Mouse (Mus musculus): Measurements from ENCODE around the gene Col17a1. TPM values are rescaled to one million over a fixed set of nuclear protein-coding genes. Genes with fewer than 3 reads are reported as not detected.
A peak's percentile ranks its signal among the peaks of the same experiment; 100 is the strongest.

Col17a1 gene
- total RNA-seq, 2 experiments from 2014 or later = not detected

DNA sequence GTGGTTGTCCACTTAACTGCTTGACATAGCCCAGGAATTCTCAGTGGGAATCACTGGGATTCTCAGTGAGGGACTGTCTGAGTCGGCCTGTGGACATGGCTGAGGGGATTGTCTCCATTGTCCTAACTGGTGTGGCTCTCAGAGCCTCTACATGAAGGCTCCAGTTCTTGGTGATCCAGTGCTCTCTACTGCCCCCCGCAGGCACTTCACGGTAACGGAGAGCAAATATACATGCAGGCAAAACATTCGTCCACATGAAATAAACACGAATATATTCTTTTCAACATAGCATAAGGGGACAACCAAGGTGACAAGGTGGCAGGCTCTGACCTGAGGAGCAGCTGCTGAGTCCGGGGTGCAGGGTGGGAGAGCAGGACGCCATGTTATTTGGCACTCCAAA is 17.5 kb downstream of the Col17a1 start:
- ATAC-seq (replicated peaks; ENCODE audit: low FRiP score, poor library complexity, severe bottlenecking) = peak; percentile 66

GRCm38 (mm10) chr19:47668399-47668798 is 23.5 kb downstream of the Col17a1 start:
- no peak for ATAC-seq (replicated peaks; ENCODE audit: low FRiP score, poor library complexity, severe bottlenecking)

DNA sequence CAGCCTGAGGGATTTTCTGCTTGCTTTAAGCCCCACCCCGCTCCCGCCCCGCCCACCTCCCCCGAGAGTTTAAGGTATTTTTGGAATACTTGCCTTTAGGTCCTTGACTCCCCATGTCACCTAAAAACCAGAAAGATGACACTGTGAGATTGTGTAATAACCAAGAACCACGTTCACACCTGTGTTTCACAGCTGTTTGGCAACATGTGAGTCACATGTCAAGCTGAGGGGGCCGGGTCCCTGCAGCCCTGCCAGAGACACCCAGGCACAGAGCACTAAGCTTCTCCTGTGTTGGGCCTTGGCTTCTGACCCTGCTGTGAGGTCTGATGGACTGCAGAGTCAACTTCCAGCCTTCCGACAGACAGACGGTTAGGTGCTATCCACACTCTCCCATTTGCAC is 24.3 kb downstream of the Col17a1 start:
- ATAC-seq (replicated peaks; ENCODE audit: low FRiP score, poor library complexity, severe bottlenecking) = no peak

- ATAC-seq (replicated peaks; ENCODE audit: low FRiP score, poor library complexity, severe bottlenecking) = no peak
Measured at GRCm38 (mm10) chr19:47659765-47660408, 32.0 kb downstream of the Col17a1 start.

GRCm38 (mm10) chr19:47658914-47659535 is 32.9 kb downstream of the Col17a1 start:
- ATAC-seq (replicated peaks; ENCODE audit: low FRiP score, poor library complexity, severe bottlenecking) = no peak

GRCm38 (mm10) chr19:47654896-47655295 is 37.0 kb downstream of the Col17a1 start:
- ATAC-seq (replicated peaks; ENCODE audit: low FRiP score, poor library complexity, severe bottlenecking) = no peak

- ATAC-seq (replicated peaks; ENCODE audit: low FRiP score, poor library complexity, severe bottlenecking) = no peak
Measured at GRCm38 (mm10) chr19:47653173-47653572, 38.7 kb downstream of the Col17a1 start.

DNA sequence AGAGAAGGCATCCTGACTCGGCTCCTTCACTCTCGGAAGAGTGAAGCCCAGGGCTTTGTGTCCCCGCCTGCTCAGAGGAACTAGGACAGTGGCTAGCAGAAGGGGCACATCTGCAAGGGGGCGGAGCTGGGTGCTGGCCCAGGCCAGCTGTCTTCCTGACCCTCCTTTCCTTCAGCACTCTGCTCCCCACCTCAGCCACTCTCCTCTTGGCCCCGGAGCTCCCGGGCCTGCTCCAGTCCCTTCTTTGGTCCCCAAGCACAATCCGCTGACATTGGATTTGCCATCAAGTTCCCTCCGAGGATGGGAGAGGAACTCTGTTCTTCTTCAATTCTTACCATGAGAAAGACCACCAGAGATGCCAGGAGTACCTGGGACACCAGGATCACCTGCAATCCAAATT is 39.6 kb downstream of the Col17a1 start:
- ATAC-seq (replicated peaks; ENCODE audit: low FRiP score, poor library complexity, severe bottlenecking) = no peak

DNA sequence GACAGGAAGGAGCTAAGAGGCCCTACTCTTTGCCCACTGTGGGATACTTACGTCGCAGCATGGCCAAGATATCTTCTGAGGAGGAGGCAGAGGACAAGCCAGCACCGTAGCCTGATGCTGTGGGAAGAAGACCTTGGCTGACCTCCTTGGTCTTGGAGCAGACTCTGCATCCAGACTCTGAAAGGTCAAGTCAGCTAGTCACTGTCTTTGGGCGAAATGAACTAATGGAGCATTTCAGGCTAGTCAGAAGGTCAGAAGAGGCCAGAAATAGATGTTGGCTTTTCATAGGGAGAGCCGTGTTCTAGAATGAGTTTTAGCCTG is 40.8 kb downstream of the Col17a1 start:
- ATAC-seq (replicated peaks; ENCODE audit: low FRiP score, poor library complexity, severe bottlenecking) = no peak

DNA sequence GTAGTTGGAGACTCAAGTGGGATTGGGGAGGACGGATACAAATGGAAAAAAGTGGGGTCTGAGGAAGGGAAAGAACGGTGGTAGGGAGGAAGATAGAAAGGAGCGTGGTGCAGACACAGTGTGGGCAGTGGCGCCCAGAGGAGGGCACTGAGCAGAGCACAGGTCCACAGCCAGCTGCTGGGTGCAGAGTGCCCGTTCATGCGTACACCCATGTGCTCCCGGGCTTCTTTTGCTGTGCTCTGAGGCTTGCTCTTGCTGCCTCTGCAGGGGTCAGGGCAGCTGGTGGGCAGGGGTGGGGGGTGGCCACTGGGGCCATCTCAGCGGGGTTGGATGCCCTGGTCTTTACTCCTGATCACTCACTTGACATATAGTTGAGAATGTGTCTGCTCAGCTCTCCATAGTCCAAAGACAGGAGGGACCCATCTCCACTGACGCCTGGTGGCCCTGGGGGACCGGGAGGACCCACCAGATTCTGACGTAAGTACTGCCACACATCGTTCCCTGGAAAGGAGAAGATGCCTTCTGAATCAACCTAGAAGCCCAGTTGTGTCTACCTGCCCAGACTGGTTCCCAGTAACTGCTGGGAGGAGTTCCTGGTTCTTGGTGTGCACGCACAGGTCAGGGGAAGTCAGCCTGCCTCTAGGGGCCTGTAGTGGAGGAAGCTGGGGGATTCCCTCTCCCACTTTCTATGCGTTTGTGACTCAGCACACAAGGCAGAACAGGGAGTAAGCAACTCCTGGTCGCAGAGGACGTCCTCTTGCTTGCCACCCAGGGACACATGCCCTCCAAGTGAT is 41.3 kb downstream of the Col17a1 start:
- no peak for ATAC-seq (replicated peaks; ENCODE audit: low FRiP score, poor library complexity, severe bottlenecking)

- no peak for ATAC-seq (replicated peaks; ENCODE audit: low FRiP score, poor library complexity, severe bottlenecking)
Measured at GRCm38 (mm10) chr19:47649071-47649470, 42.8 kb downstream of the Col17a1 start.

- no peak for ATAC-seq (replicated peaks; ENCODE audit: low FRiP score, poor library complexity, severe bottlenecking)
Measured at GRCm38 (mm10) chr19:47646508-47647120, 45.3 kb downstream of the Col17a1 start.

GRCm38 (mm10) chr19:47645583-47645982 is 46.3 kb downstream of the Col17a1 start:
- ATAC-seq (replicated peaks; ENCODE audit: low FRiP score, poor library complexity, severe bottlenecking) = no peak

DNA sequence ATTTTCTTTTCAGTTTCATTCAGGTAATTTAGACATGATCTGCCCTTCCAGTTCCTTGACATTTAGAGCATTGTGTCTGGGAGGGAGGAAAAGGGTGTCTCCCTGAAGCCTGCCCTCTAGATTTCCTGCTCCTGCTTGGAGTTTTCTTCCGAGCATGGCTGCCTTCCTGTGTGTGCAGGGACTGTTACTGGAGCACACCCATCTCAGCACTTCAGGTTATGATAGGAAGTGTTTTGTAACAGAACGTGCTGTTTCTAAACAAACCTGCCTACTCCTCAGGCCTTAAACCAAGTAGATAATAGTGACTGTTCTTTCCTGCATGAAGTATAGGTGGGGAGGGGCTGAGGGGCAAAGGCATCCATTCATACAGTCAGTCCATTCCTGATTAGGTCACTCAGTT is 48.0 kb downstream of the Col17a1 start:
- no peak for ATAC-seq (replicated peaks; ENCODE audit: low FRiP score, poor library complexity, severe bottlenecking)

DNA sequence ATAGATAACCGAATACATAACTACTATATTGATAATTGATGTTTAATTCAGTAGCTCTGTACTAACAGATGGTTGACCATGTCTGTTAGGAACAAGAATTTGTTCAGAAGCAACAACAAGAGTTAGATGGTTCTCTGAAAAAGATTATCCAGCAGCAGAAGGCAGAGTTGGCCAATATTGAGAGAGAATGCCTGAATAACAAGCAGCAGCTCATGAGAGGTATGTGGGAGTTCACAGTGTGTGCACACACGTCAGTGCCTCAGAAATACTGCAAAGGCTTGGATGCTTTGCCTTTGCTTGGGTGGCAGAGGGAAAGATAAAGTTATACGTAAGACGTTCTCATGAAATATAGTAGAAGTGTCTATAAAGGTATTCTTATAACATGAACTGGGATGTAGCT is 56.5 kb downstream of the Col17a1 start:
- ATAC-seq (replicated peaks; ENCODE audit: low FRiP score, poor library complexity, severe bottlenecking) = no peak

DNA sequence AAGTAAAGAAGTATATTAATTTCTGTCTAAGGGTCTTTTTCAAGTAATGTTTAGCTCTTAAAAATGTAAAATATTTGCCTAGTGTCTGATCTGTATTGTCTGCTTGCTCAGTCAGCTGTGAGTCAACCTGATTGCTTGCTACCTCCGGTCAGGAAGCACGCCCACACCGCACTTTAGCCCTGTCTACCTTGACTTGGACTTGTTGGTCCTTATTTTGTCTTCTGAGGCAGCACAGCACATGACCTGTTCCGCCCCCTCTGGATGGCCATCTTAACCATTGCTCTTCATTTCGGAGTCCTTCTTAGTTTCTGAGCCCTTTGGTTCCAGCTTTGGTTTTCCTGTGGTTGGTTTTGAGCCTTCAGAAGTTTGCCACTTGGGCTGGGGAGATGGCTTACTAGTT is 60.1 kb downstream of the Col17a1 start:
- no peak for ATAC-seq (replicated peaks; ENCODE audit: low FRiP score, poor library complexity, severe bottlenecking)

- ATAC-seq (replicated peaks; ENCODE audit: low FRiP score, poor library complexity, severe bottlenecking) = no peak
Measured at GRCm38 (mm10) chr19:47630381-47630780, 61.5 kb downstream of the Col17a1 start.

DNA sequence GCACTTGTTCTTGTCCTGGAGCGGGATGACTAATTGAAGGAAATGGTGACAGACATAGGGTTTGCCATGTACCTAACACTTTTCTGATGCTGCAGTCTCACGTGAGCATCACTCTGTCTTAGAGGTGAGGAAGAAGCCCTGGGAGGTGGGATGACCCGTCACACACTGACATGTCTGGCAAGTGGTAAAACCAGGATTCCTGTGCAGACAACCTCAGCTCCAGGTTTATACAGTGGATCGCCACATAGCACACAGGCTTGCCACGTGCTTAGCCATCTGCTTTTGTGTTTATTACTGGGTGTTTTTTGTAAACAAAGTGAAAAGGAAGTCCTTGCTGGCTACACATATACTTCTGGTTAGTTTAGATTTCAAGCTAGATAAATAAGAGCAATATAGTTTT is 62.8 kb downstream of the Col17a1 start:
- no peak for ATAC-seq (replicated peaks; ENCODE audit: low FRiP score, poor library complexity, severe bottlenecking)

DNA sequence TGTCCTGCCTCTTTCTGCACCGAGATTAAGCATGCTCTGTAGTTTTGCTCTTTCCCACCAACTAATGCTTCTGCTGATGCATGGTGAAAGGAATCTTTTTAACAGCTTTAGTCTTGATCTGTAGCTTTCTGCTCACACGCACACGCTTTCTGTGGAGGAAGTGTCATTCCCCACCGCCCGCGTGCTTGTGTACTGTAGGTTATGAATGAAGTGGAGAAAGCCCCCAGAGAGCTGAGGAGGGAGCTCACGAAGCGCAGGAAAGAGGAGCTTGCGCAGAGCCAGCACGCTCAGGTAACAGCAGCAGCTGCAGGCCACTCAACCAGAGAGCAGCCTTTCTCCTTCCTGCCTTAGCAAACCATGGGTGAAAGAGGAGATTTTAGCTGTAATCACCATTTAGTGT is 64.4 kb downstream of the Col17a1 start:
- no peak for ATAC-seq (replicated peaks; ENCODE audit: low FRiP score, poor library complexity, severe bottlenecking)

GRCm38 (mm10) chr19:47624940-47625711 is 66.8 kb downstream of the Col17a1 start:
- no peak for ATAC-seq (replicated peaks; ENCODE audit: low FRiP score, poor library complexity, severe bottlenecking)

All from erythroblast, adult 5-6 weeks (primary cell).